Comparison of ENCODE assay signal across 8 mouse cellular contexts in genomic region chr8:119440250-119440951, GRCm38 (mm10). TPM values are rescaled to one million over a fixed set of nuclear protein-coding genes. Genes with fewer than 3 reads are reported as not detected.
DNase-seq lines count a peak whose midpoint lies in the region; ATAC-seq and TF ChIP-seq lines count a peak whose summit lies in the region.

No protein-coding gene starts in this region.

- H3K36me3 ChIP-seq in E14TG2a.4 (ENCODE audit: insufficient read depth, low read length): no peaks in the 10 kb centered on the region
- no peaks in the 10 kb centered on the region for H3K36me3 ChIP-seq in embryonic facial prominence, embryonic 13.5 days
- H3K36me3 ChIP-seq in heart, embryonic 10.5 days: no peaks in the 10 kb centered on the region
- peaks cover 34% of the 10 kb centered on the region for H3K36me3 ChIP-seq in liver, embryonic 15.5 days (replicated peaks)
- H3K36me3 ChIP-seq in neural tube, embryonic 14.5 days (ENCODE audit: control insufficient read depth, insufficient read depth, low read length): no peaks in the 10 kb centered on the region

- TF ChIP-seq CTCF in E14TG2a.4 (conservative IDR thresholded peaks at IDR 0.05; ENCODE audit: low read length): peak; percentile 45

- peak overlapping the region; percentile 28 for H3K27ac ChIP-seq in embryonic facial prominence, embryonic 13.5 days
- no peak overlapping the region for H3K27ac ChIP-seq in heart, embryonic 10.5 days
- H3K27ac ChIP-seq in liver, embryonic 15.5 days (replicated peaks): 0 out of 2 replicates have a peak overlapping the region, but pooled peaks have one; percentile 14
- H3K27ac ChIP-seq in neural tube, embryonic 14.5 days (ENCODE audit: low read depth, low read length): no peak overlapping the region

- no peak for ATAC-seq in embryonic facial prominence, embryonic 13.5 days (ENCODE audit: insufficient number of reproducible peaks, insufficient read depth, low FRiP score, low TSS enrichment, low read depth)
- no peak; the same call in 1 of the 2 replicates for ATAC-seq in liver, embryonic 15.5 days (ENCODE audit: insufficient read depth)
- ATAC-seq in neural tube, embryonic 14.5 days (ENCODE audit: low read depth): peak; percentile 45; the same call in 1 of the 2 replicates

- H3K9ac ChIP-seq in embryonic facial prominence, embryonic 13.5 days: no peak overlapping the region
- 0 out of 2 replicates have a peak overlapping the region, but pooled peaks have one; percentile 6 for H3K9ac ChIP-seq in liver, embryonic 15.5 days
- no peak overlapping the region for H3K9ac ChIP-seq in neural tube, embryonic 14.5 days (replicated peaks; ENCODE audit: low read depth, low read length)

- peak overlapping the region; percentile 23; the same call in 1 of the 2 replicates for H3K4me3 ChIP-seq in E14TG2a.4 (replicated peaks; ENCODE audit: low read length)
- H3K4me3 ChIP-seq in embryonic facial prominence, embryonic 13.5 days: no peak overlapping the region
- peak overlapping the region; percentile 31 for H3K4me3 ChIP-seq in heart, embryonic 10.5 days
- peak overlapping the region; percentile 55; the same call in 1 of the 2 replicates for H3K4me3 ChIP-seq in liver, embryonic 15.5 days (replicated peaks)
- H3K4me3 ChIP-seq in neural tube, embryonic 14.5 days (ENCODE audit: low read depth, low read length): no peak overlapping the region

- WGBS in embryonic facial prominence, embryonic 13.5 days: 10% methylated on average over 16 of the region's 16 CpGs
- WGBS in heart, embryonic 10.5 days: 16% methylated on average over 16 of the region's 16 CpGs
- WGBS in liver, embryonic 15.5 days (ENCODE audit: insufficient replicate concordance): 22% methylated on average over 16 of the region's 16 CpGs
- WGBS in neural tube, embryonic 14.5 days: 8% methylated on average over 16 of the region's 16 CpGs

- H3K9me3 ChIP-seq in E14TG2a.4 (ENCODE audit: low read length): no peaks in the 10 kb centered on the region
- H3K9me3 ChIP-seq in embryonic facial prominence, embryonic 13.5 days: no peaks in the 10 kb centered on the region
- no peaks in the 10 kb centered on the region for H3K9me3 ChIP-seq in heart, embryonic 10.5 days
- H3K9me3 ChIP-seq in liver, embryonic 15.5 days (replicated peaks): no peaks in the 10 kb centered on the region
- no peaks in the 10 kb centered on the region for H3K9me3 ChIP-seq in neural tube, embryonic 14.5 days (ENCODE audit: control insufficient read depth, low read length)

- peaks cover 41% of the 10 kb centered on the region for H3K4me1 ChIP-seq in E14TG2a.4 (replicated peaks; ENCODE audit: low read depth, low read length)
- peaks cover 20% of the 10 kb centered on the region for H3K4me1 ChIP-seq in embryonic facial prominence, embryonic 13.5 days
- H3K4me1 ChIP-seq in heart, embryonic 10.5 days: peaks cover 32% of the 10 kb centered on the region
- peaks cover 32% of the 10 kb centered on the region for H3K4me1 ChIP-seq in liver, embryonic 15.5 days (replicated peaks)
- no peaks in the 10 kb centered on the region; the same call in none of the 2 replicates for H3K4me1 ChIP-seq in neural tube, embryonic 14.5 days (ENCODE audit: control insufficient read depth, insufficient read depth, low read length)

- peaks cover 41% of the 10 kb centered on the region for H3K27me3 ChIP-seq in E14TG2a.4 (ENCODE audit: insufficient read depth, low read length)
- H3K27me3 ChIP-seq in embryonic facial prominence, embryonic 13.5 days: peaks cover 5% of the 10 kb centered on the region; the same call in 1 of the 2 replicates
- H3K27me3 ChIP-seq in heart, embryonic 10.5 days (ENCODE audit: insufficient read depth, poor library complexity, severe bottlenecking): peaks cover 62% of the 10 kb centered on the region
- peaks cover 5% of the 10 kb centered on the region; the same call in 1 of the 2 replicates for H3K27me3 ChIP-seq in liver, embryonic 15.5 days
- no peaks in the 10 kb centered on the region for H3K27me3 ChIP-seq in neural tube, embryonic 14.5 days (ENCODE audit: control insufficient read depth, insufficient read depth, low read length)

- H3K4me2 ChIP-seq in embryonic facial prominence, embryonic 13.5 days: peak overlapping the region; percentile 24
- peak overlapping the region; percentile 51 for H3K4me2 ChIP-seq in liver, embryonic 15.5 days
- no peak overlapping the region for H3K4me2 ChIP-seq in neural tube, embryonic 14.5 days (ENCODE audit: low read depth, low read length)

- peak; percentile 91 for DNase-seq in adrenal gland, adult 2 months
- peak; percentile 89 for DNase-seq in heart, embryonic 10.5 days (ENCODE audit: low spot score)
- peak; percentile 97 for DNase-seq in kidney, adult 9 months
- DNase-seq in thymus, postnatal 4 days: peak; percentile 63

RNA-seq across cellular contexts. Expression of gene Necab2, which starts 6.1 kb away (rescaled TPM):
- total RNA-seq in adrenal gland, adult 2 months (2021): 1 to 10 TPM; 6.5 to 8.2 TPM
- 6.8 and 8.4 TPM in 2 replicates for polyA plus RNA-seq in adrenal gland, adult 2 months (2012; rRNA removed)
- polyA plus RNA-seq in embryonic facial prominence, embryonic 13.5 days (2015; fragmentation: Nextera tagmentation; extraction: Ambion mirVana): 3.8 and 4.2 TPM in 2 replicates
- polyA plus RNA-seq in heart, embryonic 10.5 days (2016; fragmentation: Nextera tagmentation; extraction: Ambion mirVana): 1.9 and 3.4 TPM in 2 replicates
- not detected in 2 replicates for polyA plus RNA-seq in liver, embryonic 15.5 days (2015; fragmentation: Nextera tagmentation; extraction: Ambion mirVana)
- polyA plus RNA-seq in neural tube, embryonic 14.5 days (2014; fragmentation: Nextera tagmentation; extraction: Ambion mirVana): 36.5 and 39.6 TPM in 2 replicates

RNA-seq across cellular contexts. Expression of gene Osgin1, which starts 6.5 kb away (rescaled TPM):
- total RNA-seq in adrenal gland, adult 2 months (2021): 100 to 1,000 TPM; 123 to 166 TPM
- polyA plus RNA-seq in adrenal gland, adult 2 months (2012; rRNA removed): 266 and 274 TPM in 2 replicates
- polyA plus RNA-seq in embryonic facial prominence, embryonic 13.5 days (2015; fragmentation: Nextera tagmentation; extraction: Ambion mirVana): 0.60 and 1.6 TPM in 2 replicates
- polyA plus RNA-seq in heart, embryonic 10.5 days (2016; fragmentation: Nextera tagmentation; extraction: Ambion mirVana): 0.20 and 2.7 TPM in 2 replicates
- 41.2 and 49.7 TPM in 2 replicates for polyA plus RNA-seq in liver, embryonic 15.5 days (2015; fragmentation: Nextera tagmentation; extraction: Ambion mirVana)
- 0.31 and 0.35 TPM in 2 replicates for polyA plus RNA-seq in neural tube, embryonic 14.5 days (2014; fragmentation: Nextera tagmentation; extraction: Ambion mirVana)

RNA-seq across cellular contexts. Expression of gene Mlycd, which starts 45.7 kb away (rescaled TPM):
- 10 to 100 TPM; 41.8 to 69.4 TPM for total RNA-seq in adrenal gland, adult 2 months (2021)
- 110 and 118 TPM in 2 replicates for polyA plus RNA-seq in adrenal gland, adult 2 months (2012; rRNA removed)
- polyA plus RNA-seq in embryonic facial prominence, embryonic 13.5 days (2015; fragmentation: Nextera tagmentation; extraction: Ambion mirVana): 11.0 and 12.7 TPM in 2 replicates
- polyA plus RNA-seq in heart, embryonic 10.5 days (2016; fragmentation: Nextera tagmentation; extraction: Ambion mirVana): 15.2 and 17.7 TPM in 2 replicates
- polyA plus RNA-seq in liver, embryonic 15.5 days (2015; fragmentation: Nextera tagmentation; extraction: Ambion mirVana): 11.5 and 12.4 TPM in 2 replicates
- polyA plus RNA-seq in neural tube, embryonic 14.5 days (2014; fragmentation: Nextera tagmentation; extraction: Ambion mirVana): 15.8 and 16.1 TPM in 2 replicates

Comparison
In these comparisons a context has a peak if more than half of its experiments do, and no peak if none do; other contexts are left out.
1. H3K4me3 ChIP-seq: peak in E14TG2a.4 (single experiment), heart, embryonic 10.5 days (single experiment) and liver, embryonic 15.5 days (single experiment); none in embryonic facial prominence, embryonic 13.5 days (single experiment) and neural tube, embryonic 14.5 days (single experiment).
2. H3K27ac ChIP-seq: peak in embryonic facial prominence, embryonic 13.5 days (single experiment) and liver, embryonic 15.5 days (single experiment); none in heart, embryonic 10.5 days (single experiment) and neural tube, embryonic 14.5 days (single experiment).
3. RNA of gene Osgin1, which starts 6.5 kb away (polyA plus RNA-seq): 266 to 274 TPM in adrenal gland, adult 2 months and 41.2 to 49.7 TPM in liver, embryonic 15.5 days; 0.20 to 2.7 TPM in heart, embryonic 10.5 days, 0.60 to 1.6 TPM in embryonic facial prominence, embryonic 13.5 days and 0.31 to 0.35 TPM in neural tube, embryonic 14.5 days; every median in the first group is over 10 times any median in the second.
4. Peak in every context shown above with its lines, with median percentiles within 50 percentile points of each other: DNase-seq.